Mouse (Mus musculus): Measurements from ENCODE around the gene Csrp3. TPM values are rescaled to one million over a fixed set of nuclear protein-coding genes. Genes with fewer than 3 reads are reported as not detected.

Csrp3 gene
- polyA plus RNA-seq, 1 experiment from 2014 or later, result 4.9 TPM

GRCm38 (mm10) chr7:48842353-48842752, 5.5 kb downstream of the Csrp3 start:
- Histone ChIP-seq H3K4me2 (no peak overlapping the region), H3K27me3 (no peaks in the 10 kb centered on the region), H3K36me3 (no peaks in the 10 kb centered on the region), H3K4me3 (replicated peaks) (no peak overlapping the region), H3K9ac (no peak overlapping the region), H3K9me3 (replicated peaks) (no peaks in the 10 kb centered on the region), H3K27ac (no peak overlapping the region), H3K4me1 (peaks cover 4% of the 10 kb centered on the region; the same call in 1 of the 2 replicates)
- no peak for ATAC-seq (replicated peaks; ENCODE audit: low FRiP score)
- 65% methylated on average over 3 of the region's 3 CpGs for WGBS

GRCm38 (mm10) chr7:48841538-48841937, 6.3 kb downstream of the Csrp3 start:
- Histone ChIP-seq H3K36me3 (no peaks in the 10 kb centered on the region), H3K27me3 (no peaks in the 10 kb centered on the region), H3K4me2 (no peak overlapping the region), H3K4me3 (replicated peaks) (no peak overlapping the region), H3K27ac (no peak overlapping the region), H3K4me1 (peaks cover 4% of the 10 kb centered on the region; the same call in 1 of the 2 replicates), H3K9me3 (replicated peaks) (no peaks in the 10 kb centered on the region), H3K9ac (no peak overlapping the region)
- 54% methylated on average over 4 of the region's 4 CpGs for WGBS
- no peak for ATAC-seq (replicated peaks; ENCODE audit: low FRiP score)

GRCm38 (mm10) chr7:48840545-48840944, 7.3 kb downstream of the Csrp3 start:
- Histone ChIP-seq H3K4me2 (no peak overlapping the region), H3K27ac (no peak overlapping the region), H3K9me3 (replicated peaks) (no peaks in the 10 kb centered on the region), H3K9ac (no peak overlapping the region), H3K36me3 (no peaks in the 10 kb centered on the region), H3K27me3 (no peaks in the 10 kb centered on the region), H3K4me1 (peaks cover 4% of the 10 kb centered on the region; the same call in 1 of the 2 replicates), H3K4me3 (replicated peaks) (no peak overlapping the region)
- no peak for ATAC-seq (replicated peaks; ENCODE audit: low FRiP score)
- 90% methylated on average over 2 of the region's 2 CpGs for WGBS

- Histone ChIP-seq H3K4me3 (replicated peaks) (no peak overlapping the region), H3K27ac (no peak overlapping the region), H3K4me2 (no peak overlapping the region), H3K4me1 (no peaks in the 10 kb centered on the region), H3K36me3 (no peaks in the 10 kb centered on the region), H3K9ac (no peak overlapping the region), H3K9me3 (replicated peaks) (no peaks in the 10 kb centered on the region), H3K27me3 (no peaks in the 10 kb centered on the region)
- WGBS, result 75% methylated on average over 2 of the region's 2 CpGs
- no peak for ATAC-seq (replicated peaks; ENCODE audit: low FRiP score)
Measured at GRCm38 (mm10) chr7:48838434-48838833, 9.4 kb downstream of the Csrp3 start.

GRCm38 (mm10) chr7:48836949-48837348, 10.9 kb downstream of the Csrp3 start:
- no peaks in the 10 kb centered on the region for H3K4me1 ChIP-seq
- 69% methylated on average over 6 of the region's 6 CpGs for WGBS
- no peak overlapping the region for H3K27ac ChIP-seq
- no peaks in the 10 kb centered on the region for H3K9me3 ChIP-seq (replicated peaks)
- H3K9ac ChIP-seq, result no peak overlapping the region
- no peak for ATAC-seq (replicated peaks; ENCODE audit: low FRiP score)
- H3K27me3 ChIP-seq, result no peaks in the 10 kb centered on the region
- H3K4me3 ChIP-seq (replicated peaks), result no peak overlapping the region
- H3K36me3 ChIP-seq, result no peaks in the 10 kb centered on the region
- H3K4me2 ChIP-seq, result no peak overlapping the region

- no peak for ATAC-seq (replicated peaks; ENCODE audit: low FRiP score)
- Histone ChIP-seq H3K27ac (no peak overlapping the region), H3K4me1 (no peaks in the 10 kb centered on the region), H3K4me3 (replicated peaks) (no peak overlapping the region), H3K4me2 (no peak overlapping the region), H3K27me3 (no peaks in the 10 kb centered on the region), H3K36me3 (no peaks in the 10 kb centered on the region), H3K9me3 (replicated peaks) (no peaks in the 10 kb centered on the region), H3K9ac (no peak overlapping the region)
- 72% methylated on average over 12 of the region's 12 CpGs for WGBS
Measured at GRCm38 (mm10) chr7:48834989-48835626, 12.7 kb downstream of the Csrp3 start.

GRCm38 (mm10) chr7:48834371-48834970, 13.4 kb downstream of the Csrp3 start:
- WGBS, result 68% methylated on average over 4 of the region's 4 CpGs
- ATAC-seq (replicated peaks; ENCODE audit: low FRiP score), result no peak
- H3K27ac ChIP-seq, result no peak overlapping the region

GRCm38 (mm10) chr7:48832735-48833134, 15.1 kb downstream of the Csrp3 start:
- WGBS, result 91% methylated on average over 1 of the region's 1 CpGs
- no peak overlapping the region for H3K27ac ChIP-seq
- H3K36me3 ChIP-seq, result peaks cover 6% of the 10 kb centered on the region
- no peak for ATAC-seq (replicated peaks; ENCODE audit: low FRiP score)
- H3K9me3 ChIP-seq (replicated peaks), result no peaks in the 10 kb centered on the region
- H3K4me2 ChIP-seq, result no peak overlapping the region
- no peak overlapping the region for H3K4me3 ChIP-seq (replicated peaks)
- H3K27me3 ChIP-seq, result no peaks in the 10 kb centered on the region
- H3K4me1 ChIP-seq, result no peaks in the 10 kb centered on the region
- H3K9ac ChIP-seq, result no peak overlapping the region

More at GRCm38 (mm10) chr7:48834371-48834970, 13.4 kb downstream of the Csrp3 start:
- H3K4me1 ChIP-seq, result no peaks in the 10 kb centered on the region
- H3K36me3 ChIP-seq, result no peaks in the 10 kb centered on the region
- no peaks in the 10 kb centered on the region for H3K9me3 ChIP-seq (replicated peaks)
- H3K27me3 ChIP-seq, result no peaks in the 10 kb centered on the region
- H3K9ac ChIP-seq, result no peak overlapping the region
- H3K4me3 ChIP-seq (replicated peaks), result no peak overlapping the region
- H3K4me2 ChIP-seq, result no peak overlapping the region

- H3K9ac ChIP-seq, result no peak overlapping the region
- peaks cover 26% of the 10 kb centered on the region for H3K36me3 ChIP-seq
- no peak for ATAC-seq (replicated peaks; ENCODE audit: low FRiP score)
- H3K4me3 ChIP-seq (replicated peaks), result no peak overlapping the region
- no peak overlapping the region for H3K27ac ChIP-seq
- 39% methylated on average over 2 of the region's 2 CpGs for WGBS
- H3K4me1 ChIP-seq, result no peaks in the 10 kb centered on the region
- no peaks in the 10 kb centered on the region for H3K9me3 ChIP-seq (replicated peaks)
- no peaks in the 10 kb centered on the region for H3K27me3 ChIP-seq
- H3K4me2 ChIP-seq, result no peak overlapping the region
Measured at GRCm38 (mm10) chr7:48830395-48830794, 17.4 kb downstream of the Csrp3 start.

GRCm38 (mm10) chr7:48829177-48829910, 18.5 kb downstream of the Csrp3 start:
- Histone ChIP-seq H3K27ac (no peak overlapping the region), H3K36me3 (peaks cover 36% of the 10 kb centered on the region), H3K4me1 (no peaks in the 10 kb centered on the region), H3K4me2 (no peak overlapping the region), H3K27me3 (no peaks in the 10 kb centered on the region), H3K4me3 (replicated peaks) (no peak overlapping the region), H3K9ac (no peak overlapping the region), H3K9me3 (replicated peaks) (no peaks in the 10 kb centered on the region)
- WGBS, result 65% methylated on average over 5 of the region's 5 CpGs
- no peak for ATAC-seq (replicated peaks; ENCODE audit: low FRiP score)

- Histone ChIP-seq H3K36me3 (peaks cover 78% of the 10 kb centered on the region), H3K4me3 (replicated peaks) (no peak overlapping the region), H3K9ac (no peak overlapping the region), H3K27ac (no peak overlapping the region), H3K9me3 (replicated peaks) (no peaks in the 10 kb centered on the region), H3K27me3 (no peaks in the 10 kb centered on the region), H3K4me2 (no peak overlapping the region), H3K4me1 (no peaks in the 10 kb centered on the region)
- ATAC-seq (replicated peaks; ENCODE audit: low FRiP score), result no peak
- 91% methylated on average over 6 of the region's 6 CpGs for WGBS
Measured at GRCm38 (mm10) chr7:48825170-48825569, 22.7 kb downstream of the Csrp3 start.

- H3K27ac ChIP-seq, result no peak overlapping the region
- WGBS, result 92% methylated on average over 1 of the region's 1 CpGs
Measured at GRCm38 (mm10) chr7:48824671-48825070, 23.2 kb downstream of the Csrp3 start.

More at GRCm38 (mm10) chr7:48824671-48825070, 23.2 kb downstream of the Csrp3 start:
- Histone ChIP-seq H3K9me3 (replicated peaks) (no peaks in the 10 kb centered on the region), H3K27me3 (no peaks in the 10 kb centered on the region), H3K36me3 (peaks cover 83% of the 10 kb centered on the region), H3K9ac (no peak overlapping the region), H3K4me3 (replicated peaks) (no peak overlapping the region), H3K4me2 (no peak overlapping the region), H3K4me1 (no peaks in the 10 kb centered on the region)
- no peak for ATAC-seq (replicated peaks; ENCODE audit: low FRiP score)
